Mouse (Mus musculus): ENCODE results near the gene Ktn1. TPM values are rescaled to one million over a fixed set of nuclear protein-coding genes. Genes with fewer than 3 reads are reported as not detected.

Ktn1 gene
- total RNA-seq, 2 experiments from 2014 or later = 75.8 to 98.4 TPM

DNA sequence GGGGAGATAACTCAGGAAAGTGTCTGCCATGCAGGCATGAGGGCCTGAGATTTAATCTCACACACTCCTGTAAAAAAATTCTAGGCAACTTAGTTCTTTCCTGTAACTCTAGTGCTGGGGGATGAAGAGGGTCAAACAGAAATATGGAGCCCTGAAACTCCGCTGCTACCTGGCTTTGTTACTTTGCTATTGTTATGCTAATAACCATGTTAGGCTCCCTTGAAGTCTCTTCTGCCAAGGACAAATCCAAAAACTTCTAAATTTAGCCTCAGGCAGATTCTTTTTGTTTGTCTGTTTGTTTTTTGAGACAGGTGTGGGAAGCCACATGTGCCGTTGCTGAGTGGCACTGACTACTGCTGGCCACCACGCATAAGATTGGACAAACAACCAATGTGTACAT is 100.5 kb downstream of the Ktn1 start:
- DNase-seq (ENCODE audit: low spot score in 2 of 2) = no peak
- intact Hi-C loops (cut with DNase I) = no loop called here

DNA sequence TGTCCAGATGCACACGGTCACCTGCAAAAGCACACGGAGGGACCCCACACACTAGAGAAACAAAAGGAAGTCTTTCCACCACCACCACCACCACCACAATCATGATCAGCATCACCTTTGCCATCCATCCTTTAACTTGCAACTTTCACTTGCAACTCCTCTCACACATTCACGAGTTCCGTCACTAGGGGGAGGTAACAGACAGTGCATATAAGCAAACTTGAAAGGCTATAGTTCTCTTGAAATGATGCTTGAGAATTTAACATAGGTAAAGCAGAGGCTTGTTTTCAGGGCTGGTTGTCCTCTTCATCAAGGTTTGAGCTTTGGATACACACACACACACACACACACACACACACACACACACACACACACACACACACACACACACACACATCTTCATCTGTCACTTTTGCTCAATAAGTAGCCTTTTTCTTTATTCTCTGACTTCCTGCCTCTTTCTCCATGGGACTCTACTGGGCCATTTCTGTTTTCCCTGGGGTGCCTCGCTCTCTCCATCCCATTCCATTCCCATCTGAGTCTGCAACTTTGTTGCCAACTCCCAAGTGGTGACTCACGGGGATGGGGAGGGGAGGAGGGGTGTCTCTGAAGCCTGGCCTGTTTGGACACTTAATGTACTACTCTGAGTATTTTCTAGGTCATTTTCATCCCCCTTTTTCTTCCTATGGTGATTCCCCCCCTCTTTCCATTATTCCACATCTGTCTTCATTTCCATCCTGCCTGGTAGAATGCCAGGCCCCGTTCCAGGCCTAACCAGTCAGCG is 103.4 kb downstream of the Ktn1 start:
- peak in 1 of 2 experiments; percentile 49 for DNase-seq (ENCODE audit: low spot score in 2 of 2)
- intact Hi-C loops (cut with DNase I) = loop anchor here (2.0 to 10.0 kb wide), 3 partner anchors 371 to 1233 kb away; partner anchors contain the start of gene Peli2

DNA sequence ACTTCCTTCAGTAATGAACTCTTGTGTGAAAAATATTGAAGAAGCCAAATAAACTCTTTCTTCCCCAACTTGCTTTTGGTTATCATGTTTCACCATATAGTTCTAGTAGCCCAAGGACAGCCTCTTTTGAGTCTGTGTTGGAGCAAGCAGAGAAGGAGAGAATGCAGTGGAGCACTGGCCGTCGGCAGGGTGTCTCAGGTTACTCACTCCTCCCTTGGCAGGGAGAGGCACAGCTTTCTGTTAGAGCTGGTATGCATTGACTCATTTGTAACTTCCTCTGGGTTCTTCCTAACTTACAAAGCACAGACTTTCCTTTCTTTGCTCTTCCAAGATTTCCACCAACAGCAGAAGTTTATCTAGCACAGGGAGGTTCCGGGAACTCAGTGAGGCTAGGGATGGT is 105.3 kb downstream of the Ktn1 start:
- intact Hi-C loops (cut with DNase I) = loop anchor here (5.0 to 10.0 kb wide), 2 partner anchors 369 to 1231 kb away; partner anchors contain the start of gene Peli2

DNA sequence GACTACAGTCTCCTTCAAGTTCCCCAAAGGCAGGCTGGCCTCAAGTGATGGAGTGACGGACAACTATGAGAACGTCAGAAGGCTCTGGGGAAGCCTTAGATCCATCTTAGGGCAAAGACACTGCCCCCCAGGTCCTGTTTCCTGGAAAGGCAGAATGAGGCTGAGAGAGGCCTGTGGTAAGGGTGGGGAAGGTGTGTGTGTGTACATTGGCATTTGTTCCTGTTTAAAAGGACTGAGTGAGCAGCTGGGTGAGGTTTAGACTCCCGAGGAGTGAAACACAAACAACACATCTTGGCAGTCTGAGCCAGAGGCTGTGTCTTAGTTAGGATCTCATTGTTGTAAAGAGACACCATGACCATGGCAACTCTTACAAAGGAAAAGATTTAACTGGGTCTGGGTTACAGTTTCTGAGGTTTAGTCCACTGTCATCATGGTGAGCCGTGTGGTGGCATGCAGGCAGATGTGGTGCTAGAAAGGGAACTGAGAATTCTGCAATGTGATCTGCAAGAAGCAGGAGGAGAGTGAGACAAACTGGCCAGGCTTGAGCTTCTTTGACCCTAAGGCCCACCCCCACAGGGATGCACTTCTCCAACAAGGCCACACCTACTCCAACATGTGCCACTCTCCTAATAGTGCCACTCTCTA is 106.1 kb downstream of the Ktn1 start:
- no peak for DNase-seq (ENCODE audit: low spot score in 2 of 2)
- intact Hi-C loops (cut with DNase I) = loop anchor here (5.0 to 10.0 kb wide), 2 partner anchors 368 to 1230 kb away; partner anchors contain the start of gene Peli2

More for the DNA sequence above, 105.3 kb downstream of the Ktn1 start:
- no peak for DNase-seq (ENCODE audit: low spot score in 2 of 2)

DNA sequence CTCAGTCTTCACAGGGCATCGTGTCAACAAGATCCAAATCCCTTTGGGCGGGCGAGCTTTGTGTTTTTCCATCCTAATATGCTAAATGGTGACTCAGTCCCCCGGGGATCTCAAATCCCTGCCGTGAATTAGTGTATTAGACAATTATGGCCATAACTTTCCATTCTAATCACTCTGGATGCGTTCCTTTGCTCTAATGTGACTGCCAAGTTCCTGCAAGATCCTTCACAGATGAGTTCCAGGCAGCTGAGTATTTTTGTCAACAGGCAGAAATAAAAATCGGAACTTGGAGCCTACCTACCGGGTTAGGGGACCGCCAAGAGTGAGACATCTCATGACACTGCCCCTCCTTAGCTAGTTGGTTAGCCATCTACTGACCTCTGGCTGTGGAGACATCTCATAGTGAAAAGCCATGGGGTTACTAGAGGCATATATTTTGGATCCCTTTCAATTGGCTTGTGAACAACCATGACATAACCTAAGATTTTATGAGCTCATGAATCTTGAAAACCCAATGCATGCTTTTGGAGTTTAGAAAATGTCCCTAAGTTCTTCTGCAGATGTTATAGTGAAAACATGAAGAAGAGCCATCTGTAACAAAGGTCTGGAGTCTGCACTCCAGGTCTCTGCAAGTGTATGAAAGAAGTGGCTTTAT is 108.3 kb downstream of the Ktn1 start:
- no peak for DNase-seq (ENCODE audit: low spot score in 2 of 2)
- intact Hi-C loops (cut with DNase I) = loop anchor here (10.0 kb wide), 1 partner anchor 1228 kb away; no protein-coding TSS in a partner anchor

DNA sequence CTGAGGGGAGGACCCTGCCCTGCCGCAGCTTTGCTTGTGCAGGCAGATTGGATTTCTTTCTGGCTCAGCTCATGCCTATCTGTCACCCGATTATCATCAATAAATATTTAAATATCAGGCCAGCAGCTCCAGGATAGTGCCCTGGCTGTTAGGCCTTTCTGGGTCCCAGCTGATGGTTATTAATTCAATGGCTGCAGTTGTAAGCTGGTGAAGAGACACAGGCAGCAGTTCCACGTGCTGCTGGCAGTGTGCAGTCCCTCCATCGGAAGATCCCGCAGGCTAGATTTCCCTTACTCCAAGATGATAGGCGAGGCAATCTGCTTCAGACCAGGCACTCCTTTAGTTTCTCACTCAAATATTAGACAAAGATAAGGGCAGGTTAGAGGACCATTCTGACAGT is 116.9 kb downstream of the Ktn1 start:
- intact Hi-C loops (cut with DNase I) = no loop called here
- no peak for DNase-seq (ENCODE audit: low spot score in 2 of 2)

DNA sequence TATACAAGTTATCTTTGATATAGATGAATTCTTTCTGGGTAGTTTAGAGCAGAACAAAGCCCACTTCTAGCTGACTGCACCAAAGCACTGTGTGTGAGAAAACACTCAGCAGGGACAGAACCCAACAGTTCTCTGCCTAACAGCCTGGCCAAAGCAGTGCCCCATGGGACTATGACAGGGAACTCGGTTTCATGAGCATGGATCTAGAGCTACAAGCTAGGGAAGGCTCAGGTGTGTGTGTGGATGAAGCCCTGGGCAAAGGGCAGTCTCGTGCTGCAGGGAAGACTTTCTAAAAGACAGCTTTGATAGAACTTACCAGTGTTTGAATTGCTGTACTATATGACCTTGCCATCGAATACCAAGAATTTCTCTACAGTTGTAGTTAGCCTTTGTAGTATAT is 117.5 kb downstream of the Ktn1 start:
- no peak for DNase-seq (ENCODE audit: low spot score in 2 of 2)
- intact Hi-C loops (cut with DNase I) = no loop called here

DNA sequence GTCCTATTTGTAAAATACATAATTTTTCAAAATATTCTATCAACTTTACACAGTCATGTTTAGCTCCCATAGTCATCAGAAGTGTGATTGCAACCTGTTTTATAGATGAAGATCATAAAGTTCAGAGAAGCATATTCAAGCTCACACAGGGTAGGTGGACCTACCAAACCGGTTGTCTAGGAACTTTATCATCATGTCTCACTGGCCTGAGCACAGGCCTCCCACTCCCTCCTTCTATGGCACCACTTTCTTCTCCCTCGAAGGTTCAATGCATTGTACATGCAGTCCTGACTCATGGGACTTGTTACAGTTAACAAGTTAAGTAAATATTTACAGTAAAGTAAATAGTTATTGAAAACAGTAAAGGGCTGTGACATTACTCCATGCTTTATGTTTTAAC is 118.1 kb downstream of the Ktn1 start:
- DNase-seq (ENCODE audit: low spot score in 2 of 2) = no peak
- intact Hi-C loops (cut with DNase I) = no loop called here

DNA sequence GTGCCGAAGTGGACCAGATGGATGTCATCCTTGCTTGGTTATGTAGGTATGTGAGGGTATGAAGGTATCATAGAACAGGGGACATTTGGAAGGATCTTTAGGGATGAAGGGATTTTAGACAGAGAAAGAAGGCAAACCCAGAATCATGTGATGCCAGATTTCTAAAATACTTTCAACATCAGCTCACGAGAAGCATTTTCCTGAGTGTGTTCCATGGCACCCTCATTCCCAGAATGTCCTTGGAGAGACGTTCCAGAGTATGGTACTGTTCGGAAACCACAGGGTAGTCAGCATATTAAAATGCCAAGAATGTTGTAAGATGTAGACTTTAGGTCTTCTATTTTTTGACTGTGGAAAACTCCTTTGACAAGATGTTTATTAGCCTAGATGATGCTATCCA is 123.2 kb downstream of the Ktn1 start:
- intact Hi-C loops (cut with DNase I) = no loop called here
- DNase-seq (ENCODE audit: low spot score in 2 of 2) = no peak

DNA sequence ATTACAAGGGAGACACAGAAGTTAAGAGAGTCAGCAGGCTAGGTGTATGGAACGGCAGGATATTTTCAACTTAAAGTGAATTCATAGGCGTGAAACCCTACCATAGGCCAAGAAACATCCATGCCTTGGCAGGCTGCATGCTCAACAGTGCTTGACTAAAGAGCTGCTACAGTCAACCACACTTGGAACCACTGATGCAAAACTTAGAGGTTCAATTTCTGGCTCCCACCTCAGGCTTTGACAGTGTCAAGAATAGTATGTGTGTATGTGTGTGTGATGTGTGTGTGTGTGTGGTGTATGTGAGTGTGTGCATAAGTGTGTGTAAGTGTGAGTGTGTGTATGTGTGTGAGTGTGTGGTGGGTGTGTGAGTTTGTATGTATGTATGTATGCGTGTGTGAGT is 127.3 kb downstream of the Ktn1 start:
- DNase-seq (ENCODE audit: low spot score in 2 of 2) = no peak
- intact Hi-C loops (cut with DNase I) = no loop called here

DNA sequence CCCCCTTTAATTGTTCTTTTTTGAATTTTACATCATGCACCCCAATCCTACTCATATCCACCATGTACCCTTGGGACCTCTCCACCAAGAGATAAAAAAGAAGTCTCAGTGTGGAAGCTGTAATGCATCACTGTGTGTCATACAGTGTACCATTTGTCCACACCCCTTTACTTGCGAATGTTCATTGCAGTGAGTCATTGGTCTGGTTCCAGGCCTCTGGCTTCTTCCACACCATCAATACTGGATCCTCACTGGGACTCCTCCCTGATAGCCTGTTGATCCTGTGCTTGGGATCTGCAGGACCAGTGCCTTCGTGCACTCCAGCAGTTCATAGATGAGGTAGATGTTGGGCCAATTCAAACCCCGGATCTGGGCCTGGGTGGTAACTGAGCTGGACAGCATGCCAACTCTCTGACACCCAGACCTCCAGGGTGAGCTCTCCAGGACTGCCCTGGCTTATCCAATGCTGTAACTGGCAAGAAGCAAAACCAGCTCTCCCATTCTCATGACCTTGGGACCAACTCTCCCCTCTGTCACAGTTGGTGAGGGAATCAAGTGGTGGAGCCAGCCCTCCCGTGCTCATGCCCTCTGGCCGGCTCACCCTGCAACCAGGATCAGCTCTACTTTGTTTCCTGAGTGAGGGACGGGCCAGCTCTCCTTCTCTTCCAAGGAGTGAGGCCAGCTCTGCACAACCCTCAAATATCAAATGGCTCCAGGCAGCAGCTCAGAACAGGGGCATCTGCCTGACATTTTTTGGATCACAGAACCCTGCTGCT is 128.2 kb downstream of the Ktn1 start:
- DNase-seq (ENCODE audit: low spot score in 2 of 2) = no peak
- intact Hi-C loops (cut with DNase I) = no loop called here

DNA sequence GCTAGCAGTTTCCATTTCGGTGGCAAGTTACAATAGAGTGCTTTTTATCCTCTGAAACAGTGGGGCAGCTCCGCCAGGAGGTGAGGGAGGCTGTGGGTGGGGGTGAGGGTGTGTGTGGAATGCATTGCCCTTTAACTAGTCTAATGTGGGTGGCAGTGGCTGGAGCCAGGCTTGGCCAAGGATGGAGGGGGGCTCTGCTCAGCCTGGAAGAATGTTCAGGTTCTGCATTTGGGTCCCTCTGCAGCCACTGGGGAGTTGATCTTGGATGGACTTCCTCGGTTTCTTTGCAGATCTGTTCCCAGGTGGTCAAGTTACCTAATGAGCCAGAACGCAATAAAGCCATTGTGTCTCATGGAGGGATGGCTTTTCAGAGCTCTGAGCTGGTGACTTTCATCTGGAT is 137.9 kb downstream of the Ktn1 start:
- DNase-seq (ENCODE audit: low spot score in 2 of 2) = no peak
- intact Hi-C loops (cut with DNase I) = no loop called here

Other genes with a start within 250 kb of the Ktn1 start
- 1 to 10 TPM in 1 of 2 experiments, not detected in 1; 1.1 TPM for gene Dlgap5, start 230.0 kb upstream of the Ktn1 start, total RNA-seq (2021)
- gene Fbxo34, start 198.0 kb upstream of the Ktn1 start, total RNA-seq (2021) = 100 to 1,000 TPM in 1 of 2 experiments, 10 to 100 TPM in 1; 98.4 to 118 TPM
- 10 to 100 TPM; 16.3 to 20.5 TPM for gene Atg14, start 77.8 kb upstream of the Ktn1 start, total RNA-seq (2021)